Mouse (Mus musculus): Measurements from ENCODE around the gene Ddhd1. TPM values are rescaled to one million over a fixed set of nuclear protein-coding genes. Genes with fewer than 3 reads are reported as not detected.

Ddhd1 gene
- total RNA-seq (2021), result 10 to 100 TPM; 67.5 to 74.4 TPM
- long read RNA-seq, full-length matches to known transcripts, result 11 of 36 reads
- long read RNA-seq, partial matches to known transcripts, result 2 of 36 reads
- long read RNA-seq, other reads (novel, unspliced or antisense), result 23 of 36 reads

GRCm38 (mm10) chr14:45657641-45658611 lies at the start of gene Ddhd1:
TSS of gene Ddhd1 (minus strand) at chr14:45658143.
- peak; percentile 76 to 87 for DNase-seq (ENCODE audit: low spot score in 2 of 2)

GRCm38 (mm10) chr14:45707176-45707910 lies 49.4 kb upstream of the Ddhd1 start:
- no peak for DNase-seq (ENCODE audit: low spot score in 2 of 2)

GRCm38 (mm10) chr14:45700031-45700572 lies 42.2 kb upstream of the Ddhd1 start:
- no peak for DNase-seq (ENCODE audit: low spot score in 2 of 2)

- no peak for DNase-seq (ENCODE audit: low spot score in 2 of 2)
These were observed 40.9 kb upstream of the Ddhd1 start for GRCm38 (mm10) chr14:45698867-45699266.

- no peak for DNase-seq (ENCODE audit: low spot score in 2 of 2)
These were observed 38.2 kb upstream of the Ddhd1 start for GRCm38 (mm10) chr14:45696098-45696497.

- DNase-seq (ENCODE audit: low spot score in 2 of 2), result no peak
These were observed 35.9 kb upstream of the Ddhd1 start for GRCm38 (mm10) chr14:45693891-45694290.

GRCm38 (mm10) chr14:45690520-45691246 lies 32.7 kb upstream of the Ddhd1 start:
- DNase-seq (ENCODE audit: low spot score in 2 of 2), result peak; percentile 62 to 74

GRCm38 (mm10) chr14:45685313-45685712 lies 27.4 kb upstream of the Ddhd1 start:
- no peak for DNase-seq (ENCODE audit: low spot score in 2 of 2)

GRCm38 (mm10) chr14:45676722-45677121 lies 18.8 kb upstream of the Ddhd1 start:
- no peak for DNase-seq (ENCODE audit: low spot score in 2 of 2)

- DNase-seq (ENCODE audit: low spot score in 2 of 2), result peak; percentile 34
These were observed 10.4 kb upstream of the Ddhd1 start for GRCm38 (mm10) chr14:45668325-45668724.

GRCm38 (mm10) chr14:45667231-45667630 lies 9.3 kb upstream of the Ddhd1 start:
- no peak for DNase-seq (ENCODE audit: low spot score in 2 of 2)

GRCm38 (mm10) chr14:45661575-45661974 lies 3.6 kb upstream of the Ddhd1 start:
- no peak for DNase-seq (ENCODE audit: low spot score in 2 of 2)

- no peak for DNase-seq (ENCODE audit: low spot score in 2 of 2)
These were observed 2.4 kb upstream of the Ddhd1 start for GRCm38 (mm10) chr14:45660315-45660714.

GRCm38 (mm10) chr14:45656831-45657640 lies 907 bp downstream of the Ddhd1 start:
- DNase-seq (ENCODE audit: low spot score in 2 of 2), result peak; percentile 58 to 69

GRCm38 (mm10) chr14:45654876-45655416 lies 3.0 kb downstream of the Ddhd1 start:
- DNase-seq (ENCODE audit: low spot score in 2 of 2), result no peak

GRCm38 (mm10) chr14:45653756-45654155 lies 4.2 kb downstream of the Ddhd1 start:
- DNase-seq (ENCODE audit: low spot score in 2 of 2), result no peak

GRCm38 (mm10) chr14:45648999-45649818 lies 8.7 kb downstream of the Ddhd1 start:
- no peak for DNase-seq (ENCODE audit: low spot score in 2 of 2)

GRCm38 (mm10) chr14:45648144-45648543 lies 9.8 kb downstream of the Ddhd1 start:
- DNase-seq (ENCODE audit: low spot score in 2 of 2), result no peak

GRCm38 (mm10) chr14:45647632-45648031 lies 10.3 kb downstream of the Ddhd1 start:
- no peak for DNase-seq (ENCODE audit: low spot score in 2 of 2)

Measured in layer of hippocampus, postnatal 10 days (tissue).